Comparison of ENCODE assay signal across 15 mouse cellular contexts in the genomic region with DNA sequence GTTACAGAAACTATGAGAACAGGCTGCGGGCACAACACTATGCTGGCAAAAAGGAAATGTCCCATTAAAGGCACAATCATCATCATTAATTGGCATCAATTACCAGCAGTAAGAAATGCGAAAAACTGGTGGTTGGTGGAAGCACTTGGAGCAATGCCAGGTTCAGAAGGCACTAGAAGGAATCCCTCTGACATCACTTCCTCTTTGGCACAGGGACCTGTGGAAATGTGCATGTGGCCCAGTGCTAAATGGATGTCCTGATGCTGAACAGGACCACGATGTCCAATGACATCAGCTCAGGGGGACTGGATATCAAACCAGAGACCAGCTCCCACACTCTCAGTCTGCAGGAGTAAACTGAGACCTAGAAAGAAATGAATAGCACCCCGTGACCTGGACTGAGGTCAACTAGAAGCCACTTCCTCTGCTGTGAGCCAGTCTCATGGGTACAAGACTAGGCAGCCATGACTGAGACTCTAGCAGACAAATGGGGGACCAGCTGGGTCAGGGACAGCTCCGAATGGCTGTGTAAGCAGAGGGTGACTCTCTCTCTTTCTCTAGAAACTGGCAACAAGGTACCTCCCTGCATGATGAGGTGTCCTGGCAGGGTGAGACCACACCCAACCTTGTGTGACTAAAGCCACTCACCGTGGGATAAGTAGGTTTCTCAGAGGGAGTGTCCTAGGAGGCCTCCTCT. TPM values are rescaled to one million over a fixed set of nuclear protein-coding genes. Genes with fewer than 3 reads are reported as not detected.
"Had no signal": no experiment of that assay in that cellular context is flagged by ENCODE, and none has a peak within 500 bp of the region (broad histone marks: within the 10 kb centered on the region; RNA-seq: fewer than 3 reads in every experiment).

No protein-coding gene starts in this region.

- H3K36me3 ChIP-seq: limb, embryonic 12.5 days; midbrain, embryonic 10.5 days; neural tube, embryonic 12.5 days; stomach, embryonic 15.5 days had no signal

- H3K27me3 ChIP-seq: stomach, embryonic 15.5 days had no signal

- H3K27ac ChIP-seq: kidney, postnatal 0 days; limb, embryonic 12.5 days; liver, embryonic 14.5 days; midbrain, embryonic 10.5 days; neural tube, embryonic 12.5 days; stomach, embryonic 15.5 days had no signal

- DNase-seq: kidney, adult 8-10 months; kidney, postnatal 36 days; liver; lung, adult 2 months; midbrain, embryonic 14.5 days; spleen, adult 18-20 months had no signal

- H3K9me3 ChIP-seq: limb, embryonic 12.5 days; midbrain, embryonic 10.5 days; neural tube, embryonic 12.5 days; stomach, embryonic 15.5 days had no signal

- H3K4me1 ChIP-seq: stomach, embryonic 15.5 days had no signal

- H3K4me3 ChIP-seq: limb, embryonic 12.5 days; midbrain, embryonic 10.5 days; myocyte; neural tube, embryonic 12.5 days; stomach, embryonic 15.5 days had no signal

- ATAC-seq: intestine, postnatal 0 days had no signal

- H3K9ac ChIP-seq: limb, embryonic 12.5 days; liver, embryonic 14.5 days; neural tube, embryonic 12.5 days; stomach, embryonic 15.5 days had no signal

RNA-seq across cellular contexts. Expression of a gene that starts 57.5 kb away (rescaled TPM):
- total RNA-seq: neutrophil, adult 5-6 weeks had no signal
